Mouse (Mus musculus) heart, embryonic 11.5 days (tissue): Measurements from ENCODE around the gene Sdk2. TPM values are rescaled to one million over a fixed set of nuclear protein-coding genes. Genes with fewer than 3 reads are reported as not detected.

Experiments
- ATAC-seq: fragments of 200-750 bp; cut with Nextera tagmentation; replicated peaks from 2 replicates; pipeline ENCODE4 v1.8.0; 2017; ENCODE audit warnings: moderate library complexity; ENCODE audit not compliant: insufficient number of reproducible peaks, low FRiP score, low TSS enrichment
- H3K27ac ChIP-seq: fragments of 300-500 bp; sonication (generic); 2 replicates; pipeline ENCODE4 v1.5.1; 2014; ENCODE audit warnings: mild to moderate bottlenecking, low read depth, low read length
- H3K27me3 ChIP-seq: fragments of 300-500 bp; sonication (generic); 2 replicates; pipeline ENCODE4 v1.6.1; 2014; ENCODE audit warnings: mild to moderate bottlenecking, low read length, mixed read lengths; ENCODE audit not compliant: control insufficient read depth, insufficient read depth
- H3K36me3 ChIP-seq: fragments of 300-500 bp; sonication (generic); 2 replicates; pipeline ENCODE4 v1.6.1; 2014; ENCODE audit warnings: mild to moderate bottlenecking, low read length, moderate library complexity, mixed read lengths; ENCODE audit not compliant: control insufficient read depth, insufficient read depth
- H3K4me1 ChIP-seq: fragments of 300-500 bp; sonication (generic); 2 replicates; pipeline ENCODE4 v1.6.1; 2014; ENCODE audit warnings: low read length; ENCODE audit not compliant: control insufficient read depth, insufficient read depth
- H3K4me2 ChIP-seq: fragments of 300-500 bp; sonication (generic); 2 replicates; pipeline ENCODE4 v1.6.1; 2014; ENCODE audit warnings: mild to moderate bottlenecking, moderate library complexity
- H3K4me3 ChIP-seq: fragments of 300-500 bp; sonication (generic); 2 replicates; pipeline ENCODE4 v1.5.1; 2014; ENCODE audit warnings: low read depth, low read length
- H3K9ac ChIP-seq: fragments of 300-500 bp; sonication (generic); 2 replicates; pipeline ENCODE4 v1.6.1; 2014; ENCODE audit warnings: mild to moderate bottlenecking, low read depth, low read length, moderate library complexity
- H3K9me3 ChIP-seq: fragments of 300-500 bp; sonication (generic); replicated peaks from 2 replicates; pipeline ENCODE4 v1.6.1; 2016; ENCODE audit warnings: low read length; ENCODE audit not compliant: control insufficient read depth
- WGBS: fragments of 180-500 bp; shearing (Covaris S2); extraction: QIAGEN DNeasy Blood & Tissue Kit; methylation state at CpG from one replicate; pipeline ENCODE4 v1.1.7; 2014; ENCODE audit not compliant: insufficient replicate concordance; 5-methylcytosine and 5-hydroxymethylcytosine counted together
- polyA plus RNA-seq: library from polyadenylated mRNA; unstranded; fragments of >200 nt; fragmentation: Nextera tagmentation; extraction: Ambion mirVana; gene quantifications from 2 replicates; pipeline ENCODE4 v1.2.1, GENCODE M21; 2014

The Sdk2 gene
- polyA plus RNA-seq, 1 experiment from 2014 or later, result 1.9 TPM

- 66% methylated on average over 2 of the region's 2 CpGs for WGBS
- H3K4me2 ChIP-seq, result no peak overlapping the region
- ATAC-seq, result no peak
- no peak overlapping the region for H3K27ac ChIP-seq
- peaks cover 5% of the 10 kb centered on the region for H3K4me1 ChIP-seq
- no peak overlapping the region for H3K4me3 ChIP-seq
- H3K36me3 ChIP-seq, result no peaks in the 10 kb centered on the region
- no peaks in the 10 kb centered on the region for H3K9me3 ChIP-seq
- H3K9ac ChIP-seq, result no peak overlapping the region
- no peaks in the 10 kb centered on the region for H3K27me3 ChIP-seq
Observed at GRCm38 (mm10) chr11:113928831-113929230, 138.0 kb downstream of the Sdk2 start.

DNA sequence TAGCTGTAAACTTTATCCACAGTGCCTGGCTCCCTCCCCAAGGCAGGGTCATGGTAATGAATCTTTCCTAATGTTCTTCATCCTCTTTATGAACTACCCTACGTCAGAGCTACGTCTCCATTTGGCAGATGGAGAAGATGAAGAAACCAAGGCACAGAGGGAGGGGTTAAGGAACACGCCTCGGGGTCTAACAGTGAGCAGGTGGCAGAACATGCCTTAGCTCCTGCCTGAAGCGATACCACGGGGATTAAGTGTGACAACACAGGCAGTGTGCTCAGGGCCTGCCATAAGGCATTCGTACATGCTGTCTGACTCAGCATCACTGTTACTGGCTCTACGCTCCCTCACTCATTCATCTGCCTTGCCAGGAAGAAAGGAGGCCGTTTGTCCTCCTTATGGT, 138.6 kb downstream of the Sdk2 start:
- no peaks in the 10 kb centered on the region for H3K9me3 ChIP-seq
- no peak for ATAC-seq
- H3K9ac ChIP-seq, result no peak overlapping the region
- 80% methylated on average over 9 of the region's 9 CpGs for WGBS
- H3K4me3 ChIP-seq, result no peak overlapping the region
- no peak overlapping the region for H3K27ac ChIP-seq
- H3K4me1 ChIP-seq, result peaks cover 5% of the 10 kb centered on the region
- no peak overlapping the region for H3K4me2 ChIP-seq
- no peaks in the 10 kb centered on the region for H3K36me3 ChIP-seq
- H3K27me3 ChIP-seq, result no peaks in the 10 kb centered on the region

GRCm38 (mm10) chr11:113927826-113928225, 139.0 kb downstream of the Sdk2 start:
- 44% methylated on average over 3 of the region's 3 CpGs for WGBS
- H3K4me2 ChIP-seq, result no peak overlapping the region
- peaks cover 5% of the 10 kb centered on the region for H3K4me1 ChIP-seq
- H3K27ac ChIP-seq, result no peak overlapping the region
- H3K4me3 ChIP-seq, result no peak overlapping the region
- H3K9ac ChIP-seq, result no peak overlapping the region
- no peaks in the 10 kb centered on the region for H3K9me3 ChIP-seq
- ATAC-seq, result no peak
- no peaks in the 10 kb centered on the region for H3K27me3 ChIP-seq
- no peaks in the 10 kb centered on the region for H3K36me3 ChIP-seq

DNA sequence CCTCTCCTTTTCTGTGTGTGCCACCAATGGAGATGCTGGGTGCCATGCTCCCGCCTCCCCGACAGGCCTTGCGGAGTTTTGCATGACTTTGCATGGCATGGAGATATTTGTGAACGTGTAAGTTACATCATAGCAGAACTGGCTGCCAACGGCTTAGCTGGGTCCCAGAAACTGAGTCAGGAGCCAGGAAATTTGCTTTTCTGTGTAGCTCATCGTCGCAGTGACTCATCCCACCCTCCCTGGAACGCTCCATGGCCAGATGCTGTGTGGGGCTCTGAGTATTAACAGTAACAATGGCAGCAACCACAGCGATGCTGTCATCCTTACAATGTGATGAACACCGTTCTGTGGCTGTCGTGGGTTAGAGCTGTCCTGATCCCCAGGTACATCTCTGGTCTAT, 139.6 kb downstream of the Sdk2 start:
- no peak overlapping the region for H3K9ac ChIP-seq
- no peak for ATAC-seq
- no peaks in the 10 kb centered on the region for H3K27me3 ChIP-seq
- H3K27ac ChIP-seq, result no peak overlapping the region
- H3K9me3 ChIP-seq, result no peaks in the 10 kb centered on the region
- no peak overlapping the region for H3K4me3 ChIP-seq
- peaks cover 5% of the 10 kb centered on the region for H3K4me1 ChIP-seq
- no peak overlapping the region for H3K4me2 ChIP-seq
- no peaks in the 10 kb centered on the region for H3K36me3 ChIP-seq
- 83% methylated on average over 11 of the region's 11 CpGs for WGBS

DNA sequence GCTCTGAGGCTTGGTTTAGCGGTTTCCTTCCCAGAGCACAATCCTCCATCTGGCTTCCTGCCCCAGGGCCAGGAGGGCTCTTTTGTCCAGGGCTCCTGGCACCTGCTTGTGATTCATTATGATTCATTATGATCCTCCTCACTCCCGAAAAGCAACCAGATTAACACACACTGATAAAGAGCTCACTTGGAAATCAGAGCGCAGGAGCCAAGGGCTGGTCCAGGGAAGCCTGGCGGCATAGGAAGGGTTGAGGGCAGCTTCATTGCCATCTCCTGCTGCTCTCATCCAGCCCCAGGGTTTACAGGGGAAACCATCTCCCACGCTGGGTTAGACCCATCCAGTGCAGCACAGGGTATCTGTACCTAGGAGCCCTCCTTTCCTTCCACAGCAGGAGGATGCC, 143.7 kb downstream of the Sdk2 start:
- no peak overlapping the region for H3K4me2 ChIP-seq
- H3K9ac ChIP-seq, result no peak overlapping the region
- H3K4me1 ChIP-seq, result peaks cover 5% of the 10 kb centered on the region
- no peak overlapping the region for H3K4me3 ChIP-seq
- H3K27ac ChIP-seq, result no peak overlapping the region
- H3K9me3 ChIP-seq, result 0 out of 2 replicates have a peak, but pooled peaks cover 4% of the 10 kb centered on the region
- H3K36me3 ChIP-seq, result no peaks in the 10 kb centered on the region
- no peak for ATAC-seq
- WGBS, result 75% methylated on average over 5 of the region's 5 CpGs
- no peaks in the 10 kb centered on the region for H3K27me3 ChIP-seq

GRCm38 (mm10) chr11:113903131-113903860, 163.6 kb downstream of the Sdk2 start:
- Histone ChIP-seq H3K9ac (no peak overlapping the region), H3K4me3 (no peak overlapping the region), H3K36me3 (no peaks in the 10 kb centered on the region), H3K27ac (no peak overlapping the region), H3K27me3 (no peaks in the 10 kb centered on the region), H3K4me2 (no peak overlapping the region), H3K4me1 (peaks cover 7% of the 10 kb centered on the region; the same call in 1 of the 2 replicates), H3K9me3 (no peaks in the 10 kb centered on the region)
- ATAC-seq, result no peak
- WGBS, result 69% methylated on average over 16 of the region's 16 CpGs

DNA sequence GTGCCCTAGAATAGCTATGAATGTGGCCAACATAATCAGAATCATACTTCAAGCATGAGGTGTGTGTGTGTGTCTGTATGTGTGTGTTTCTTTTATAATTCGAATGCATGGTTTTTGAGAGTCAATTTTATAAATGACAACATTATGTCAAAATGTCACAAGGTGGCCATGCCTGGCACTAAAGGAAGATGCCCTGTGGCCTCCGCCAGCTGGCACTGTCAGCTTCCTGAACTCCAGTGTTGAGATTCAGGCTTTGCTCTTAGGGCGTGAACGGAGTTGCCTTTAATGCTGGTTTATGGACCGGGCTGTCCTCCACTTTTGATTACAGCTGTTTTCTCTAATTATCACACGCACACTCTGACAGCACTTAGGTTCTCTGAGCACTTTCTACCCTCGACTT, 164.9 kb downstream of the Sdk2 start:
- no peak overlapping the region for H3K9ac ChIP-seq
- no peaks in the 10 kb centered on the region for H3K9me3 ChIP-seq

GRCm38 (mm10) chr11:113898671-113899070, 168.2 kb downstream of the Sdk2 start:
- H3K4me3 ChIP-seq, result no peak overlapping the region
- peaks cover 7% of the 10 kb centered on the region; the same call in 1 of the 2 replicates for H3K4me1 ChIP-seq
- no peak for ATAC-seq
- no peak overlapping the region for H3K4me2 ChIP-seq
- no peaks in the 10 kb centered on the region for H3K27me3 ChIP-seq
- no peak overlapping the region for H3K27ac ChIP-seq
- H3K9me3 ChIP-seq, result no peaks in the 10 kb centered on the region
- 38% methylated on average over 7 of the region's 7 CpGs for WGBS
- no peaks in the 10 kb centered on the region for H3K36me3 ChIP-seq
- H3K9ac ChIP-seq, result no peak overlapping the region

More for the DNA sequence above, 164.9 kb downstream of the Sdk2 start:
- peaks cover 7% of the 10 kb centered on the region; the same call in 1 of the 2 replicates for H3K4me1 ChIP-seq
- ATAC-seq, result no peak
- no peak overlapping the region for H3K4me2 ChIP-seq
- 85% methylated on average over 7 of the region's 7 CpGs for WGBS
- H3K27me3 ChIP-seq, result no peaks in the 10 kb centered on the region
- H3K36me3 ChIP-seq, result no peaks in the 10 kb centered on the region
- no peak overlapping the region for H3K4me3 ChIP-seq
- no peak overlapping the region for H3K27ac ChIP-seq

GRCm38 (mm10) chr11:113896006-113896405, 170.8 kb downstream of the Sdk2 start:
- H3K27ac ChIP-seq, result no peak overlapping the region
- no peak for ATAC-seq
- no peak overlapping the region for H3K4me3 ChIP-seq
- no peaks in the 10 kb centered on the region for H3K36me3 ChIP-seq
- H3K9me3 ChIP-seq, result no peaks in the 10 kb centered on the region
- WGBS, result 77% methylated on average over 5 of the region's 5 CpGs
- H3K4me1 ChIP-seq, result peaks cover 7% of the 10 kb centered on the region; the same call in 1 of the 2 replicates
- no peak overlapping the region for H3K9ac ChIP-seq
- no peak overlapping the region for H3K4me2 ChIP-seq
- H3K27me3 ChIP-seq, result no peaks in the 10 kb centered on the region
